Mouse (Mus musculus) kidney, postnatal 36 days (tissue): ENCODE data around the gene Ighmbp2.

Experiments
- DNase-seq, 2 experiments: peaks; one replicate each; pipeline ENCODE4 v3.0.0; 2021 to 2022; ENCODE audit warnings: mixed read lengths in 2 of 2

Gene Ighmbp2

GRCm38 (mm10) chr19:3282572-3283467, at the start of gene Ighmbp2, which contains the start of gene Mrpl21:
Gene Ighmbp2 (minus strand): TSS chr19:3283017.
Gene Mrpl21 (plus strand): TSS chr19:3282901.
- peak; percentile 91 to 93 for DNase-seq

- peak; percentile 86 to 88 for DNase-seq
These were observed 43.7 kb upstream of the Ighmbp2 start for GRCm38 (mm10) chr19:3326479-3327047.

- peak; percentile 30 to 43 for DNase-seq
These were observed 43.1 kb upstream of the Ighmbp2 start for GRCm38 (mm10) chr19:3325771-3326478.

- peak; percentile 96 to 97 for DNase-seq
These were observed 42.3 kb upstream of the Ighmbp2 start for GRCm38 (mm10) chr19:3324931-3325711.

GRCm38 (mm10) chr19:3324271-3324811, 41.5 kb upstream of the Ighmbp2 start:
- DNase-seq = peak in 1 of 2 experiments; percentile 46

- DNase-seq = peak; percentile 93 to 95
These were observed 41.0 kb upstream of the Ighmbp2 start for GRCm38 (mm10) chr19:3323753-3324270.

- DNase-seq = peak; percentile 93 to 97
These were observed 40.4 kb upstream of the Ighmbp2 start for GRCm38 (mm10) chr19:3323201-3323621.

- peak; percentile 61 to 77 for DNase-seq
These were observed 39.6 kb upstream of the Ighmbp2 start, which contains the start of gene Cpt1a for GRCm38 (mm10) chr19:3322261-3322969. Gene Cpt1a (plus strand): TSS chr19:3322334.

GRCm38 (mm10) chr19:3321617-3322016, 38.8 kb upstream of the Ighmbp2 start:
- peak; percentile 91 to 92 for DNase-seq

- DNase-seq = peak in 1 of 2 experiments; percentile 37
These were observed 38.0 kb upstream of the Ighmbp2 start for GRCm38 (mm10) chr19:3320801-3321200.

- DNase-seq = no peak
These were observed 37.3 kb upstream of the Ighmbp2 start for GRCm38 (mm10) chr19:3320086-3320485.

- DNase-seq = no peak
These were observed 36.5 kb upstream of the Ighmbp2 start for GRCm38 (mm10) chr19:3319341-3319740.

- no peak for DNase-seq
These were observed 24.5 kb upstream of the Ighmbp2 start for GRCm38 (mm10) chr19:3307175-3307949.

- DNase-seq = no peak
These were observed 21.2 kb upstream of the Ighmbp2 start for GRCm38 (mm10) chr19:3304017-3304416.

- peak; percentile 49 to 53 for DNase-seq
These were observed 15.0 kb upstream of the Ighmbp2 start for GRCm38 (mm10) chr19:3297775-3298174.

- DNase-seq = no peak
These were observed 14.2 kb upstream of the Ighmbp2 start for GRCm38 (mm10) chr19:3297034-3297433.

GRCm38 (mm10) chr19:3295245-3295644, 12.4 kb upstream of the Ighmbp2 start:
- peak in 1 of 2 experiments; percentile 48 for DNase-seq

GRCm38 (mm10) chr19:3292993-3293392, 10.2 kb upstream of the Ighmbp2 start:
- no peak for DNase-seq

GRCm38 (mm10) chr19:3292028-3292427, 9.2 kb upstream of the Ighmbp2 start:
- DNase-seq = peak; percentile 67 to 80

GRCm38 (mm10) chr19:3289006-3289405, 6.2 kb upstream of the Ighmbp2 start:
- no peak for DNase-seq
